Mouse (Mus musculus): ENCODE measurements around the gene Rnf169. TPM values are rescaled to one million over a fixed set of nuclear protein-coding genes. Genes with fewer than 3 reads are reported as not detected.

Gene Rnf169
- total RNA-seq (2021) (10 to 100 TPM in 1 of 2 experiments, 1 to 10 TPM in 1; 9.4 to 10.6 TPM), polyA plus RNA-seq (2012; rRNA removed) (2.9 and 3.6 TPM in 2 replicates)
- long read RNA-seq, full-length matches to known transcripts: 1 of 2 reads
- long read RNA-seq, partial matches to known transcripts: 0 of 2 reads
- long read RNA-seq, other reads (novel, unspliced or antisense): 1 of 2 reads

DNA sequence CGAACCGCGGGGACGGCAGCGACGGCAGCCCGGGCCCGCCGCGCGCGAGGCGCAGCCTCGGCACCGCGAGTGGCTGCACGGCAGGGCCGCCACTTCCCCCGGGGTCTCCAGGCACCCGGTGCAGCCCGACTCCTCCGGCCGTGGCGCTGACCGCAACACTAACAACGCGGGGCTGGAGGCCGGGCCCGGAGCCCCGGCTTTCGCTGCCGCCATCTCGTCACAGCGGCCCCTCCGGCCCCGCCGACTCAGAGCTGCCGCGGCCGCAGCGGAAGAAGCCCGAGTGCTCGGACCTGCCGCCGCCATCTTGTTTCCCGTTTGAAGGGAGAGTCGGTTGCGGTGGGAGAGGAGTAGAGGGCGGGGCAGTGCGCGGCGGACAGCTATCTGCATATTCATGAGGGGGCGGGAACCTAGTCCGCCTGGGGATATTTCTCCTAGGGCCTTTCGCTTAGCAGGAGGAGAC is at the start of gene Rnf169:
Rnf169 (minus strand) TSS at position 317 of the 460 bp plus-strand sequence.
- Histone ChIP-seq H3K4me1 (ENCODE audit: control insufficient read depth, insufficient read depth, low read length) (peaks cover 10% of the 10 kb centered on the region), H3K27me3 (ENCODE audit: control insufficient read depth, insufficient read depth, low read length) (no peaks in the 10 kb centered on the region), H3K9ac (ENCODE audit: low read depth, low read length) (peak within 1 kb of the TSS; percentile 79), H3K36me3 (ENCODE audit: control insufficient read depth, insufficient read depth, low read length) (peaks cover 4% of the 10 kb centered on the region), H3K4me3 (peak within 1 kb of the TSS; percentile 96), H3K27ac (peak within 1 kb of the TSS; percentile 93), H3K79me2 (replicated peaks; ENCODE audit: control insufficient read depth, insufficient read depth, low read length) (peaks cover 4% of the 10 kb centered on the region)
- DNase-seq: peak; percentile 91 to 94
- TF ChIP-seq EP300 (IDR thresholded peaks at IDR 0.05; ENCODE audit: insufficient read depth, low read depth, low read length) (no peak), CTCF (IDR thresholded peaks at IDR 0.05) (peak; percentile 17; the same call in 1 of the 2 replicates), POLR2A (IDR thresholded peaks at IDR 0.05; ENCODE audit: insufficient read depth, low read depth, low read length) (peak; percentile 86)
- intact Hi-C loops (cut with DNase I): loop anchor here (2.0 kb wide), 1 partner anchor 45 kb away; no protein-coding TSS in a partner anchor
- whole genome bisulfite sequencing: under 1% methylated on average over 55 of the region's 55 CpGs

DNA sequence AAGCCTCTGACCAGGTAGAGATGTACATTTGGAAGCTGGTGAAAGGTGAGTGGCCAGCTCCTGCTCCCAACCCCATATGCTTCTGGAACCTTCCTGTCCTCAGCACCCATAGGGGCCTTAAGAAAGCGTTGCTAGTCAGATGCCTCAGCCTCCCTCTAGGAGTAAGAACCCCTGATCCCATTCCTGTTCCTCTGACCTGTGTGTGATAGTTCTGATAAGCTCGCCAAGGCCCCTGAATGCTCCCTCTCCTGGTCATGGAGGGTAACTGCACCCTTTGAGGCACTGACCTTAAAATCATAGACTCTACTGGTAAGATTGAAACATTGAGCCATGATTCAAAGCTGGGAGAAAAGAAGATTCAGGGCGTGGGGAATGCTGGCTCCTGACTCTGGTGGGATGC is 49.1 kb upstream of the Rnf169 start:
- intact Hi-C loops (cut with DNase I): no loop called here
- WGBS: 47% methylated on average over 3 of the region's 3 CpGs
- TF ChIP-seq CTCF (IDR thresholded peaks at IDR 0.05): peak; percentile 69
- no peak for TF ChIP-seq EP300 (IDR thresholded peaks at IDR 0.05; ENCODE audit: insufficient read depth, low read depth, low read length)
- TF ChIP-seq POLR2A (IDR thresholded peaks at IDR 0.05; ENCODE audit: insufficient read depth, low read depth, low read length): no peak
- no peaks in the 10 kb centered on the region for H3K79me2 ChIP-seq (replicated peaks; ENCODE audit: control insufficient read depth, insufficient read depth, low read length)
- no peak overlapping the region for H3K27ac ChIP-seq
- no peak overlapping the region for H3K9ac ChIP-seq (ENCODE audit: low read depth, low read length)
- no peaks in the 10 kb centered on the region for H3K4me1 ChIP-seq (ENCODE audit: control insufficient read depth, insufficient read depth, low read length)
- no peaks in the 10 kb centered on the region; the same call in 1 of the 2 replicates for H3K27me3 ChIP-seq (ENCODE audit: control insufficient read depth, insufficient read depth, low read length)
- no peak for DNase-seq
- H3K36me3 ChIP-seq (ENCODE audit: control insufficient read depth, insufficient read depth, low read length): no peaks in the 10 kb centered on the region
- H3K4me3 ChIP-seq: no peak overlapping the region

DNA sequence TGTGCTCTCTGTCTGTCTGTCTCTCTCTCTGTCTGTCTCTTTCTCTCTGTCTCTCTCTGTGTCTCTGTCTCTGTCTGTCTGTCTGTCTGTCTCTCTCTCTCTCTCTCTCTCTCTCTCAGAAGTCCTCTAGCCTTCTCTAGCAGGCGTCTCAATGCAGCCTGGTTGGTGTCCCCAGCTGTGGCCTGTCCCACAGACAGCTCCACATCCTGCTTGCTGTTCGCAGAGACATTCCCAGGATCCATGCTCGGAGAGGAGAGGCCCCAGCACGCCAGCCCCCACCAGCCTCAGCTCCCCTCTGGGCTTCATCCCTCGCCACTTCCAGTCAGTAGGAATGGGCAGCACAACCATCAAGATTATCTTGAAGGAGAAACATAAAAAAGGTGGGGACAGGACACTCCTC is 47.1 kb upstream of the Rnf169 start:
- Histone ChIP-seq H3K36me3 (ENCODE audit: control insufficient read depth, insufficient read depth, low read length) (no peaks in the 10 kb centered on the region), H3K27ac (no peak overlapping the region), H3K4me3 (no peak overlapping the region), H3K9ac (ENCODE audit: low read depth, low read length) (no peak overlapping the region), H3K27me3 (ENCODE audit: control insufficient read depth, insufficient read depth, low read length) (no peaks in the 10 kb centered on the region; the same call in 1 of the 2 replicates), H3K4me1 (ENCODE audit: control insufficient read depth, insufficient read depth, low read length) (no peaks in the 10 kb centered on the region), H3K79me2 (replicated peaks; ENCODE audit: control insufficient read depth, insufficient read depth, low read length) (no peaks in the 10 kb centered on the region)
- no peak for TF ChIP-seq POLR2A (IDR thresholded peaks at IDR 0.05; ENCODE audit: insufficient read depth, low read depth, low read length)
- no peak for TF ChIP-seq CTCF (IDR thresholded peaks at IDR 0.05)
- TF ChIP-seq EP300 (IDR thresholded peaks at IDR 0.05; ENCODE audit: insufficient read depth, low read depth, low read length): no peak
- no peak for DNase-seq
- intact Hi-C loops (cut with DNase I): no loop called here
- WGBS: 60% methylated on average over 5 of the region's 5 CpGs

DNA sequence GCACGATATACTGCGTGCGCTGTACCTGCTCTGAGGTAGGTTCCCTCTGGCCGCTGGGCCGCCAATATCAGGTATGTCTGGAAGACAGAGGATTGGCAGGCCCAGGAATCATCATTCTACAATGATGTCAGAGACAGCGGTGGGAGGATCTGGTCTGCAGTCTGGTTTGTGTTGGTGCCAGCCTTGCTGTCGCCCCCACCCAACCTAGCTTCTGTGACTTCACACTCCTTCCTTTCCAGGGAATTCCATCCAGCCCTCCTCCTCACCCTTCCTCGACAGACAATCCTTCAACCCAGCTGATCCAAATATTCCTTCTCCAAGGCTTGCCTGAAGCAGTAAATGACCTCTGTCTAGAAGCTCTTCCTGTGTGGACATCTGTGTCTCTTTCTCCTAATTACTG is 36.8 kb upstream of the Rnf169 start:
- no peak overlapping the region for H3K27ac ChIP-seq
- no peaks in the 10 kb centered on the region for H3K36me3 ChIP-seq (ENCODE audit: control insufficient read depth, insufficient read depth, low read length)
- DNase-seq: no peak
- 81% methylated on average over 8 of the region's 8 CpGs for WGBS
- no peak overlapping the region for H3K4me3 ChIP-seq
- no peak overlapping the region for H3K9ac ChIP-seq (ENCODE audit: low read depth, low read length)
- H3K4me1 ChIP-seq (ENCODE audit: control insufficient read depth, insufficient read depth, low read length): no peaks in the 10 kb centered on the region
- H3K27me3 ChIP-seq (ENCODE audit: control insufficient read depth, insufficient read depth, low read length): no peaks in the 10 kb centered on the region
- no peaks in the 10 kb centered on the region for H3K79me2 ChIP-seq (replicated peaks; ENCODE audit: control insufficient read depth, insufficient read depth, low read length)
- intact Hi-C loops (cut with DNase I): no loop called here
- TF ChIP-seq EP300 (IDR thresholded peaks at IDR 0.05; ENCODE audit: insufficient read depth, low read depth, low read length): no peak
- no peak for TF ChIP-seq POLR2A (IDR thresholded peaks at IDR 0.05; ENCODE audit: insufficient read depth, low read depth, low read length)
- TF ChIP-seq CTCF (IDR thresholded peaks at IDR 0.05): no peak

DNA sequence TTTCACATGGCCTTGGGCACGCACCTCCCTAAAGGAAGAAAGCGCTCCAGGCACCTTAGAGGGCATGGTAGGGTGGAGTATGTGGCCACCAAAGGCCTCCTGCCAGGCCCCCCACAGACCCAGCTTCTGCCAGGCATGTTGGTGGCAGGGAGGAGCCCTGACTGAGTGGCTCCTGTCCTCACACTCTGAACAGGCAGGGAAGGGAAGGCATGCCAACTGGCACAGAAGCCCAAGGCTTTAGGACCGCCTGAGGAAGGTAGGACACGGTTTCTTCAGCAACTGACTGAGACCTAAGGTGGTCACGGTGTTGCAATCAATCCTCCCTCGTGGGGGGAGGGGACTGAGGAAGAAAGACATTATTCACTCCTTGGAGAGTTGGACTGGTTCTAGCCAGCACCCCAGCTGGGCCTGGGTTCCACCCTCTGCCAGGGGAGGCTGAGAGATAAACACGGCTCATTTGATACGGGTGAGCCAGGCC is 33.9 kb upstream of the Rnf169 start:
- intact Hi-C loops (cut with DNase I): no loop called here
- no peaks in the 10 kb centered on the region for H3K36me3 ChIP-seq (ENCODE audit: control insufficient read depth, insufficient read depth, low read length)
- TF ChIP-seq CTCF (IDR thresholded peaks at IDR 0.05): no peak
- no peak for TF ChIP-seq EP300 (IDR thresholded peaks at IDR 0.05; ENCODE audit: insufficient read depth, low read depth, low read length)
- no peak for TF ChIP-seq POLR2A (IDR thresholded peaks at IDR 0.05; ENCODE audit: insufficient read depth, low read depth, low read length)
- no peaks in the 10 kb centered on the region for H3K79me2 ChIP-seq (replicated peaks; ENCODE audit: control insufficient read depth, insufficient read depth, low read length)
- 50% methylated on average over 8 of the region's 8 CpGs for WGBS
- no peaks in the 10 kb centered on the region for H3K4me1 ChIP-seq (ENCODE audit: control insufficient read depth, insufficient read depth, low read length)
- peak in 1 of 2 experiments; percentile 37 for DNase-seq
- no peak overlapping the region for H3K27ac ChIP-seq
- no peak overlapping the region for H3K4me3 ChIP-seq
- H3K9ac ChIP-seq (ENCODE audit: low read depth, low read length): no peak overlapping the region
- H3K27me3 ChIP-seq (ENCODE audit: control insufficient read depth, insufficient read depth, low read length): no peaks in the 10 kb centered on the region

DNA sequence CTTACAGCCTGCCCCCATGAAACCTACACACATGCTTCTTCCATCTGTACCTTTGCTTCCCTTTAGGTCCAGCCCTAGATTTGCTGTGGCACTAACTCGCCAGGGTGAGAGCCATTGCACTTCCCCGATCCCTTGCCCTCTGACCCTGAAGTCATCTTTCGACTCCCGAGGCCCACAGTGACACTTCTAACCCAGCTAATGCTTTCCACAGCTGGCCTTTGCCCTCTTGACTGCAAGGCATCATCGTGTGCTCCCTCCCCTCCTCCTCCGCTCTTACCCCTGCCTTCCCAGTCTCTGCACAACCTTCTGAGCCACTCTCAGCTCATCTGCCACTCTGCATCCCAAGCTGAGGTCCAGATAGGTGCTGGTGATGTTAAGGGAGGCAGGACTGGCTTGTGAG is 32.3 kb upstream of the Rnf169 start:
- Histone ChIP-seq H3K27ac (no peak overlapping the region), H3K79me2 (replicated peaks; ENCODE audit: control insufficient read depth, insufficient read depth, low read length) (no peaks in the 10 kb centered on the region)

More for the DNA sequence above, 32.3 kb upstream of the Rnf169 start:
- 61% methylated on average over 6 of the region's 6 CpGs for WGBS
- DNase-seq: no peak
- H3K27me3 ChIP-seq (ENCODE audit: control insufficient read depth, insufficient read depth, low read length): no peaks in the 10 kb centered on the region
- no peak overlapping the region for H3K9ac ChIP-seq (ENCODE audit: low read depth, low read length)
- no peaks in the 10 kb centered on the region for H3K36me3 ChIP-seq (ENCODE audit: control insufficient read depth, insufficient read depth, low read length)
- H3K4me1 ChIP-seq (ENCODE audit: control insufficient read depth, insufficient read depth, low read length): no peaks in the 10 kb centered on the region
- H3K4me3 ChIP-seq: no peak overlapping the region
- intact Hi-C loops (cut with DNase I): no loop called here
- TF ChIP-seq EP300 (IDR thresholded peaks at IDR 0.05; ENCODE audit: insufficient read depth, low read depth, low read length): no peak
- no peak for TF ChIP-seq POLR2A (IDR thresholded peaks at IDR 0.05; ENCODE audit: insufficient read depth, low read depth, low read length)
- no peak for TF ChIP-seq CTCF (IDR thresholded peaks at IDR 0.05)

Measured in heart, adult 2 months (tissue).